Mouse (Mus musculus): Measurements from ENCODE around the gene B3galt4. TPM values are rescaled to one million over a fixed set of nuclear protein-coding genes. Genes with fewer than 3 reads are reported as not detected.

Gene B3galt4
- polyA plus RNA-seq, 1 experiment: not detected

- H3K4me1 ChIP-seq (ENCODE audit: control insufficient read depth, insufficient read depth, low read length): no peaks in the 10 kb centered on the region
- no peak overlapping the region for H3K27ac ChIP-seq (ENCODE audit: insufficient read depth, low read depth, low read length)
- WGBS: 75% methylated on average over 7 of the region's 7 CpGs
- no peak overlapping the region for H3K4me3 ChIP-seq (ENCODE audit: insufficient read depth, low read depth, low read length)
- TF ChIP-seq CTCF (IDR thresholded peaks at IDR 0.05; ENCODE audit: insufficient read depth, low read depth, low read length) (no peak), POLR2A (IDR thresholded peaks at IDR 0.05; ENCODE audit: insufficient read depth, low read depth, low read length) (no peak)
These were observed 48.8 kb downstream of the B3galt4 start for GRCm38 (mm10) chr17:33902491-33902890.

- no peak for TF ChIP-seq CTCF (IDR thresholded peaks at IDR 0.05; ENCODE audit: insufficient read depth, low read depth, low read length)
- no peak for TF ChIP-seq POLR2A (IDR thresholded peaks at IDR 0.05; ENCODE audit: insufficient read depth, low read depth, low read length)
- Histone ChIP-seq H3K4me3 (ENCODE audit: insufficient read depth, low read depth, low read length) (no peak overlapping the region), H3K27ac (ENCODE audit: insufficient read depth, low read depth, low read length) (no peak overlapping the region), H3K4me1 (ENCODE audit: control insufficient read depth, insufficient read depth, low read length) (no peaks in the 10 kb centered on the region)
- WGBS: 69% methylated on average over 4 of the region's 4 CpGs
These were observed 49.2 kb downstream of the B3galt4 start for GRCm38 (mm10) chr17:33902079-33902478.

- WGBS: 73% methylated on average over 4 of the region's 4 CpGs
- H3K27ac ChIP-seq (ENCODE audit: insufficient read depth, low read depth, low read length): no peak overlapping the region
- H3K4me1 ChIP-seq (ENCODE audit: control insufficient read depth, insufficient read depth, low read length): no peaks in the 10 kb centered on the region
- H3K4me3 ChIP-seq (ENCODE audit: insufficient read depth, low read depth, low read length): no peak overlapping the region
- TF ChIP-seq POLR2A (IDR thresholded peaks at IDR 0.05; ENCODE audit: insufficient read depth, low read depth, low read length): no peak
- no peak for TF ChIP-seq CTCF (IDR thresholded peaks at IDR 0.05; ENCODE audit: insufficient read depth, low read depth, low read length)
These were observed 49.6 kb downstream of the B3galt4 start for GRCm38 (mm10) chr17:33901653-33902052.

GRCm38 (mm10) chr17:33900989-33901314, 50.3 kb downstream of the B3galt4 start:
- no peak for TF ChIP-seq CTCF (IDR thresholded peaks at IDR 0.05; ENCODE audit: insufficient read depth, low read depth, low read length)
- no peak for TF ChIP-seq POLR2A (IDR thresholded peaks at IDR 0.05; ENCODE audit: insufficient read depth, low read depth, low read length)
- no peak overlapping the region for H3K27ac ChIP-seq (ENCODE audit: insufficient read depth, low read depth, low read length)
- 88% methylated on average over 4 of the region's 4 CpGs for WGBS
- H3K4me1 ChIP-seq (ENCODE audit: control insufficient read depth, insufficient read depth, low read length): no peaks in the 10 kb centered on the region
- no peak overlapping the region for H3K4me3 ChIP-seq (ENCODE audit: insufficient read depth, low read depth, low read length)

GRCm38 (mm10) chr17:33900281-33900988, 50.9 kb downstream of the B3galt4 start:
- H3K27ac ChIP-seq (ENCODE audit: insufficient read depth, low read depth, low read length): no peak overlapping the region
- no peaks in the 10 kb centered on the region for H3K4me1 ChIP-seq (ENCODE audit: control insufficient read depth, insufficient read depth, low read length)
- no peak overlapping the region for H3K4me3 ChIP-seq (ENCODE audit: insufficient read depth, low read depth, low read length)
- no peak for TF ChIP-seq POLR2A (IDR thresholded peaks at IDR 0.05; ENCODE audit: insufficient read depth, low read depth, low read length)
- TF ChIP-seq CTCF (IDR thresholded peaks at IDR 0.05; ENCODE audit: insufficient read depth, low read depth, low read length): no peak
- WGBS: 80% methylated on average over 7 of the region's 7 CpGs

Other genes starting within 250 kb of the B3galt4 start
- gene March2, start 232.8 kb downstream of the B3galt4 start, polyA plus RNA-seq (2012; ENCODE audit: insufficient read depth, insufficient read length, low replicate concordance, missing spikeins): not detected in 2 replicates
- 744 TPM in 1 of 2 replicates, not detected in the other for gene Rab11b, start 191.0 kb downstream of the B3galt4 start, polyA plus RNA-seq (2012; ENCODE audit: insufficient read depth, insufficient read length, low replicate concordance, missing spikeins)
- gene Angptl4, start 169.7 kb downstream of the B3galt4 start, polyA plus RNA-seq (2012; ENCODE audit: insufficient read depth, insufficient read length, low replicate concordance, missing spikeins): not detected in 2 replicates
- gene Kank3, start 141.0 kb downstream of the B3galt4 start, polyA plus RNA-seq (2012; ENCODE audit: insufficient read depth, insufficient read length, low replicate concordance, missing spikeins): not detected in 2 replicates
- gene Rps28, start 126.9 kb downstream of the B3galt4 start, polyA plus RNA-seq (2012; ENCODE audit: insufficient read depth, insufficient read length, low replicate concordance, missing spikeins): not detected in 2 replicates
- gene Ndufa7, start 126.9 kb downstream of the B3galt4 start, polyA plus RNA-seq (2012; ENCODE audit: insufficient read depth, insufficient read length, low replicate concordance, missing spikeins): 751 TPM in 1 of 2 replicates, not detected in the other
- not detected in 2 replicates for gene Cd320, start 108.4 kb downstream of the B3galt4 start, polyA plus RNA-seq (2012; ENCODE audit: insufficient read depth, insufficient read length, low replicate concordance, missing spikeins)
- not detected in 2 replicates for gene Gm7029, start 77.7 kb downstream of the B3galt4 start, polyA plus RNA-seq (2012; ENCODE audit: insufficient read depth, insufficient read length, low replicate concordance, missing spikeins)
- not detected in 2 replicates for gene Kifc1, start 60.8 kb downstream of the B3galt4 start, polyA plus RNA-seq (2012; ENCODE audit: insufficient read depth, insufficient read length, low replicate concordance, missing spikeins)
- not detected in 2 replicates for gene Platr17, start 46.4 kb downstream of the B3galt4 start, polyA plus RNA-seq (2012; ENCODE audit: insufficient read depth, insufficient read length, low replicate concordance, missing spikeins)
- not detected in 2 replicates for gene Daxx, start 42.1 kb downstream of the B3galt4 start, polyA plus RNA-seq (2012; ENCODE audit: insufficient read depth, insufficient read length, low replicate concordance, missing spikeins)
- gene Tapbp, start 35.6 kb downstream of the B3galt4 start, polyA plus RNA-seq (2012; ENCODE audit: insufficient read depth, insufficient read length, low replicate concordance, missing spikeins): 118 TPM in 1 of 2 replicates, not detected in the other
- gene Zbtb22, start 35.6 kb downstream of the B3galt4 start, polyA plus RNA-seq (2012; ENCODE audit: insufficient read depth, insufficient read length, low replicate concordance, missing spikeins): not detected in 2 replicates
- gene Rgl2, start 21.9 kb downstream of the B3galt4 start, polyA plus RNA-seq (2012; ENCODE audit: insufficient read depth, insufficient read length, low replicate concordance, missing spikeins): 671 TPM in 1 of 2 replicates, not detected in the other
- not detected in 2 replicates for gene Pfdn6, start 11.1 kb downstream of the B3galt4 start, polyA plus RNA-seq (2012; ENCODE audit: insufficient read depth, insufficient read length, low replicate concordance, missing spikeins)
- not detected in 2 replicates for gene Wdr46, start 10.8 kb downstream of the B3galt4 start, polyA plus RNA-seq (2012; ENCODE audit: insufficient read depth, insufficient read length, low replicate concordance, missing spikeins)
- gene Vps52, start 4.3 kb upstream of the B3galt4 start, polyA plus RNA-seq (2012; ENCODE audit: insufficient read depth, insufficient read length, low replicate concordance, missing spikeins): not detected in 2 replicates
- 1,298 TPM in 1 of 2 replicates, not detected in the other for gene Rps18, start 4.5 kb upstream of the B3galt4 start, polyA plus RNA-seq (2012; ENCODE audit: insufficient read depth, insufficient read length, low replicate concordance, missing spikeins)
- gene H2-K1, start 48.9 kb upstream of the B3galt4 start, polyA plus RNA-seq (2012; ENCODE audit: insufficient read depth, insufficient read length, low replicate concordance, missing spikeins): not detected in 2 replicates
- gene Ring1, start 73.2 kb upstream of the B3galt4 start, polyA plus RNA-seq (2012; ENCODE audit: insufficient read depth, insufficient read length, low replicate concordance, missing spikeins): not detected in 2 replicates
- not detected in 2 replicates for gene H2-Ke6, start 76.6 kb upstream of the B3galt4 start, polyA plus RNA-seq (2012; ENCODE audit: insufficient read depth, insufficient read length, low replicate concordance, missing spikeins)
- gene Slc39a7, start 80.2 kb upstream of the B3galt4 start, polyA plus RNA-seq (2012; ENCODE audit: insufficient read depth, insufficient read length, low replicate concordance, missing spikeins): not detected in 2 replicates
- gene Rxrb, start 80.3 kb upstream of the B3galt4 start, polyA plus RNA-seq (2012; ENCODE audit: insufficient read depth, insufficient read length, low replicate concordance, missing spikeins): not detected in 2 replicates
- gene Col11a2, start 87.9 kb upstream of the B3galt4 start, polyA plus RNA-seq (2012; ENCODE audit: insufficient read depth, insufficient read length, low replicate concordance, missing spikeins): not detected in 2 replicates
- gene H2-Oa, start 140.9 kb upstream of the B3galt4 start, polyA plus RNA-seq (2012; ENCODE audit: insufficient read depth, insufficient read length, low replicate concordance, missing spikeins): not detected in 2 replicates
- not detected in 2 replicates for gene H2-DMa, start 168.1 kb upstream of the B3galt4 start, polyA plus RNA-seq (2012; ENCODE audit: insufficient read depth, insufficient read length, low replicate concordance, missing spikeins)
- 233 TPM in 1 of 2 replicates, not detected in the other for gene Brd2, start 171.1 kb upstream of the B3galt4 start, polyA plus RNA-seq (2012; ENCODE audit: insufficient read depth, insufficient read length, low replicate concordance, missing spikeins)
- gene H2-DMb2, start 191.8 kb upstream of the B3galt4 start, polyA plus RNA-seq (2012; ENCODE audit: insufficient read depth, insufficient read length, low replicate concordance, missing spikeins): not detected in 2 replicates
- gene H2-DMb1, start 201.6 kb upstream of the B3galt4 start, polyA plus RNA-seq (2012; ENCODE audit: insufficient read depth, insufficient read length, low replicate concordance, missing spikeins): not detected in 2 replicates
- not detected in 2 replicates for gene Tap1, start 236.1 kb upstream of the B3galt4 start, polyA plus RNA-seq (2012; ENCODE audit: insufficient read depth, insufficient read length, low replicate concordance, missing spikeins)
- 272 TPM in 1 of 2 replicates, not detected in the other for gene Psmb9, start 236.3 kb upstream of the B3galt4 start, polyA plus RNA-seq (2012; ENCODE audit: insufficient read depth, insufficient read length, low replicate concordance, missing spikeins)
- not detected in 2 replicates for gene Psmb8, start 246.2 kb upstream of the B3galt4 start, polyA plus RNA-seq (2012; ENCODE audit: insufficient read depth, insufficient read length, low replicate concordance, missing spikeins)

Measured in olfactory bulb, adult 2 months (tissue).